Mouse (Mus musculus) midbrain, embryonic 10.5 days (tissue): ENCODE measurements around the gene Ncoa6. TPM values are rescaled to one million over a fixed set of nuclear protein-coding genes. Genes with fewer than 3 reads are reported as not detected.

Experiments used
- microRNA counts: library from miRNA; unstranded; fragments of <30 nt; microRNA quantifications from one replicate; lab custom pipeline; 2017
- microRNA-seq: library from miRNA; unstranded; fragments of <30 nt; microRNA quantifications from one replicate; pipeline ENCODE4, GENCODE M21; 2017
- polyA plus RNA-seq: library from polyadenylated mRNA; unstranded; fragments of >200 nt; fragmentation: Nextera tagmentation; extraction: Ambion mirVana; gene quantifications from 2 replicates; pipeline ENCODE4 v1.2.1, GENCODE M21; 2016

Gene Ncoa6
- polyA plus RNA-seq, 1 experiment from 2014 or later: 20.8 TPM

MicroRNAs within 50 kb of the gene (microRNA counts, 519-probe panel; counts per million panel counts)
- not detected for microRNA mmu-miR-695 (lab: Ali Mortazavi, UCI)

Small RNA genes within 50 kb of the gene (microRNA-seq; reads per million reads assigned to microRNA genes)
- gene Mir695: not detected

Other genes with a start within 250 kb of the Ncoa6 start
- gene Dynlrb1, start 237.4 kb downstream of the Ncoa6 start, polyA plus RNA-seq: 422 and 437 TPM in 2 replicates
- 106 and 135 TPM in 2 replicates for gene Map1lc3a, start 197.6 kb downstream of the Ncoa6 start, polyA plus RNA-seq
- 57.1 and 58.5 TPM in 2 replicates for gene Pigu, start 116.5 kb downstream of the Ncoa6 start, polyA plus RNA-seq
- 43.6 and 75.1 TPM in 2 replicates for gene Trp53inp2, start 92.8 kb downstream of the Ncoa6 start, polyA plus RNA-seq
- gene Acss2, start 44.1 kb upstream of the Ncoa6 start, polyA plus RNA-seq: 15.9 and 20.3 TPM in 2 replicates
- gene Ggt7, start 44.3 kb upstream of the Ncoa6 start, polyA plus RNA-seq: 16.0 and 25.2 TPM in 2 replicates
- gene Gss, start 118.9 kb upstream of the Ncoa6 start, polyA plus RNA-seq: 19.6 and 22.1 TPM in 2 replicates
- gene Myh7b, start 137.3 kb upstream of the Ncoa6 start, polyA plus RNA-seq: 0.53 and 0.60 TPM in 2 replicates
- gene Trpc4ap, start 218.5 kb upstream of the Ncoa6 start, polyA plus RNA-seq: 123 and 137 TPM in 2 replicates